Mouse (Mus musculus): ENCODE data around the gene Ctnnd1. TPM values are rescaled to one million over a fixed set of nuclear protein-coding genes. Genes with fewer than 3 reads are reported as not detected.
"Not testable (repeated sequence)": the region's sequence is repeated elsewhere in the genome, so short reads cannot be mapped to it uniquely, and the experiment has no call there.

Ctnnd1 gene
- polyA plus RNA-seq, 1 experiment from 2014 or later = 34.5 TPM

- TF ChIP-seq EP300 (optimal IDR thresholded peaks at IDR 0.05) (no peak), CTCF (IDR thresholded peaks at IDR 0.05; ENCODE audit: low read depth) (no peak)
- peak within 1 kb of the TSS; percentile 92 for H3K4me2 ChIP-seq (replicated peaks; ENCODE audit: low read depth)
- DNase-seq (ENCODE audit: low spot score) = no peak
- peak within 1 kb of the TSS; percentile 88 for H3K27ac ChIP-seq (replicated peaks)
- WGBS = 12% methylated on average over 8 of the region's 8 CpGs
- peak within 1 kb of the TSS; percentile 85 for H3K9ac ChIP-seq (ENCODE audit: low read length)
- H3K4me3 ChIP-seq (ENCODE audit: low read depth, low read length) = peak within 1 kb of the TSS; percentile 90
- H3K36me3 ChIP-seq (ENCODE audit: control insufficient read depth, insufficient read depth, low read length) = peaks cover 8% of the 10 kb centered on the region
- no peaks in the 10 kb centered on the region for H3K4me1 ChIP-seq (replicated peaks; ENCODE audit: control insufficient read depth, insufficient read depth)
- ATAC-seq (ENCODE audit: low FRiP score, low TSS enrichment) = no peak
- H3K27me3 ChIP-seq (ENCODE audit: control insufficient read depth, insufficient read depth, low read length) = no peaks in the 10 kb centered on the region
- H3K9me3 ChIP-seq (ENCODE audit: control insufficient read depth, low read length) = no peaks in the 10 kb centered on the region
These were observed 28.5 kb upstream of the Ctnnd1 start, which contains the start of gene Tmx2 for GRCm38 (mm10) chr2:84679016-84679415. Tmx2 (minus strand) TSS chr2:84679140.

DNA sequence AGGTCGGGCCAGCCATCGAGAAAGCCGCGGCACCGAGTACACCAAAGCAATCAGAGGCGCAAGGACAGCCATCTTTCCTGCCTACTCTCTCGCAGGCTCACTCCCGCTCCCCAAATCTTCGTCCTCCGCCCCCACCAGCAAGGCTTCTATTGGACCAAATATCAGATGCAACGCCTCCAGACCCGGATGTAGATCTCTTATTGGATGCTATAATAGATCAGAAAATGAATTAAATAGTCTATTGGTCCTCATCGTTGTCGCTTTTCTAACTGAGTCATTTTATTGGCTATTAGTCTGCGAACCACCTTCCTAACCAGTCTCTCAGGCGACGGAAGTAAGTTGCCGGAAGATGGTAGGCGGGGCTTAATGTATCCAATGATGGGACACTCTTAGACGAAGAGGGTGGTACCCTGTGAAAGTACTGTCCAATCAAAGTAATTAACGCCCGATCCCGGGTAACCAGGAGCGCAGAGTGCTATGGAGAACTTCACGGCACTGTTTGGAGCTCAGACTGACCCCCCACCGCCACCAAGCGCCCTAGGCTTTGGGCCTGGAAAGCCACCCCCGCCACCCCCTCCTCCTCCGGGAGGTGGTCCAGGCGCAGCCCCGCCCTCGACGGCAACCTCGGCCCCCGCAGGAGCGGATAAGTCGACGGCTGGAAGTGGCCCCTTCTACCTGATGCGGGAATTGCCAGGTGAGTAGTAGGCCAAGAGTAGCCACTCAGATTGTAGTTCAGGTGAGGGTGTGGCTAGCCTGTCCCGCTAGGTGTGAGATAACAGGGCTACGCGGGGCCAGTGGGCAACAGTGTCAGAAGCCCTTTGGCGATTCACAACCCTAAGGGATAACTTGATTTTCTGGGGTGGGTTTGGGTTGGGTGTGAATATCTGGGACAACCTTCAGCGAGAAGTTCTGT, 27.7 kb upstream of the Ctnnd1 start, which contains the start of the genes Gm28635 and Med19:
Gm28635 (minus strand) TSS at position 74 of the 913 bp plus-strand sequence.
Med19 (plus strand) TSS at position 435 of the 913 bp plus-strand sequence.
- WGBS = under 1% methylated on average over 42 of the region's 44 CpGs
- Histone ChIP-seq H3K36me3 (ENCODE audit: control insufficient read depth, insufficient read depth, low read length) (peaks cover 10% of the 10 kb centered on the region), H3K4me2 (replicated peaks; ENCODE audit: low read depth) (peak within 1 kb of the TSS; percentile 92), H3K9me3 (ENCODE audit: control insufficient read depth, low read length) (no peaks in the 10 kb centered on the region), H3K4me1 (replicated peaks; ENCODE audit: control insufficient read depth, insufficient read depth) (no peaks in the 10 kb centered on the region), H3K27me3 (ENCODE audit: control insufficient read depth, insufficient read depth, low read length) (no peaks in the 10 kb centered on the region), H3K4me3 (ENCODE audit: low read depth, low read length) (peak within 1 kb of the TSS; percentile 90), H3K27ac (replicated peaks) (peak within 1 kb of the TSS; percentile 88), H3K9ac (ENCODE audit: low read length) (peak within 1 kb of the TSS; percentile 85)
- TF ChIP-seq CTCF (IDR thresholded peaks at IDR 0.05; ENCODE audit: low read depth) (peak; percentile 20; the same call in 1 of the 2 replicates), EP300 (optimal IDR thresholded peaks at IDR 0.05) (no peak)
- DNase-seq (ENCODE audit: low spot score) (peak; percentile 91), ATAC-seq (ENCODE audit: low FRiP score, low TSS enrichment) (peak; percentile 100)

DNA sequence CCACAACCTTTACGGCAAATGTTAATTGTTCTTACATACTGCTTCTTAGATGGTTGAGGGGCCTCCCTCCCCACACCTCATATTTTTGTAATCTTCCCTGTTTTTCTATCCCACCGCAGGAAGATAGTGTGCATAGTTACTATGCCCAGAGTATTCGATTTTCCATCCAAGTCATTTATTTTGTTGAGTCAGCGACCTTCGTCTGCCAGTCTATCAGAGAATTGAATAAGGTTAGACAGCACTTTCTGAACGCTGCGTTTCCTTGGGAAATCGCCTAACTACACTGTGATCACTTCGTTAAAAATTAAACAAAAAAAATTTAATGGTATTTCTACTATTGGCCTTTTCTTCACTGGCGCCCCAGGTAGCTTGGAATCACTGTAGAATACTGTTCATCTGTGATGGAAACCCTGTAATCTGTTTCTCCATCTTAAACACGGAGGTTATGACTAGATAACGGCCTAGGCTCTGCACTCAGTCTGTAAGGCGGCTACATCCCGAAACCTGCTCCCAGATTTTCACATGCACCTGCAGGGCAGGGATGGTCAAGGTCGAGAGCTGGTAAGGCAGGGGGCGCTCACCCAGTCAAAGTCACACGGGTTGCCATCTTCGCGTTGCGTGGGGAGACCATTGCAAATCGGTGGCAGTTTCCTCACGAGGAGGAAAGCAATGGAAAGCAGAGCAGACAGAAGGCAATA, 26.9 kb upstream of the Ctnnd1 start:
- Histone ChIP-seq H3K36me3 (ENCODE audit: control insufficient read depth, insufficient read depth, low read length) (peaks cover 10% of the 10 kb centered on the region), H3K9ac (ENCODE audit: low read length) (peak overlapping the region; percentile 65), H3K27ac (replicated peaks) (0 out of 2 replicates have a peak overlapping the region, but pooled peaks have one; percentile 35), H3K4me3 (ENCODE audit: low read depth, low read length) (peak overlapping the region; percentile 52), H3K9me3 (ENCODE audit: control insufficient read depth, low read length) (no peaks in the 10 kb centered on the region), H3K4me1 (replicated peaks; ENCODE audit: control insufficient read depth, insufficient read depth) (no peaks in the 10 kb centered on the region), H3K27me3 (ENCODE audit: control insufficient read depth, insufficient read depth, low read length) (no peaks in the 10 kb centered on the region), H3K4me2 (replicated peaks; ENCODE audit: low read depth) (peak overlapping the region; percentile 67)
- DNase-seq (ENCODE audit: low spot score) = no peak
- TF ChIP-seq CTCF (IDR thresholded peaks at IDR 0.05; ENCODE audit: low read depth) (peak; percentile 73), EP300 (optimal IDR thresholded peaks at IDR 0.05) (no peak)
- peak; percentile 27; the same call in 1 of the 2 replicates for ATAC-seq (ENCODE audit: low FRiP score, low TSS enrichment)
- WGBS = 5% methylated on average over 22 of the region's 22 CpGs

- not testable (repeated sequence) for H3K9me3 ChIP-seq (ENCODE audit: control insufficient read depth, low read length); H3K9ac ChIP-seq (ENCODE audit: low read length); H3K4me3 ChIP-seq (ENCODE audit: low read depth, low read length); H3K4me1 ChIP-seq (replicated peaks; ENCODE audit: control insufficient read depth, insufficient read depth); ATAC-seq (ENCODE audit: low FRiP score, low TSS enrichment); H3K27me3 ChIP-seq (ENCODE audit: control insufficient read depth, insufficient read depth, low read length); H3K27ac ChIP-seq (replicated peaks); DNase-seq (ENCODE audit: low spot score); H3K4me2 ChIP-seq (replicated peaks; ENCODE audit: low read depth)
- peaks cover 10% of the 10 kb centered on the region for H3K36me3 ChIP-seq (ENCODE audit: control insufficient read depth, insufficient read depth, low read length)
- 63% methylated on average over 4 of the region's 5 CpGs for WGBS
These were observed 21.0 kb upstream of the Ctnnd1 start for GRCm38 (mm10) chr2:84671535-84671934.

- H3K4me3 ChIP-seq (ENCODE audit: low read depth, low read length) = peak within 1 kb of the TSS; percentile 97
- TF ChIP-seq EP300 (optimal IDR thresholded peaks at IDR 0.05) (peak; percentile 24), CTCF (IDR thresholded peaks at IDR 0.05; ENCODE audit: low read depth) (no peak)
- no peaks in the 10 kb centered on the region for H3K4me1 ChIP-seq (replicated peaks; ENCODE audit: control insufficient read depth, insufficient read depth)
- DNase-seq (ENCODE audit: low spot score) = peak; percentile 91
- H3K27ac ChIP-seq (replicated peaks) = peak within 1 kb of the TSS; percentile 88
- 0% methylated on average over 20 of the region's 20 CpGs for WGBS
- peak within 1 kb of the TSS; percentile 90 for H3K9ac ChIP-seq (ENCODE audit: low read length)
- H3K36me3 ChIP-seq (ENCODE audit: control insufficient read depth, insufficient read depth, low read length) = peaks cover 10% of the 10 kb centered on the region
- peak; percentile 95 for ATAC-seq (ENCODE audit: low FRiP score, low TSS enrichment)
- H3K9me3 ChIP-seq (ENCODE audit: control insufficient read depth, low read length) = no peaks in the 10 kb centered on the region
- H3K4me2 ChIP-seq (replicated peaks; ENCODE audit: low read depth) = peak within 1 kb of the TSS; percentile 68
- H3K27me3 ChIP-seq (ENCODE audit: control insufficient read depth, insufficient read depth, low read length) = no peaks in the 10 kb centered on the region
These were observed 20.0 kb upstream of the Ctnnd1 start, which contains the start of gene Selenoh for GRCm38 (mm10) chr2:84670569-84670933. Selenoh (minus strand) TSS chr2:84670770.
